Mouse (Mus musculus): ENCODE results near the gene Gm17657.
"Not testable (repeated sequence)": the region's sequence is repeated elsewhere in the genome, so short reads cannot be mapped to it uniquely, and the experiment has no call there.

Gene Gm17657

DNA sequence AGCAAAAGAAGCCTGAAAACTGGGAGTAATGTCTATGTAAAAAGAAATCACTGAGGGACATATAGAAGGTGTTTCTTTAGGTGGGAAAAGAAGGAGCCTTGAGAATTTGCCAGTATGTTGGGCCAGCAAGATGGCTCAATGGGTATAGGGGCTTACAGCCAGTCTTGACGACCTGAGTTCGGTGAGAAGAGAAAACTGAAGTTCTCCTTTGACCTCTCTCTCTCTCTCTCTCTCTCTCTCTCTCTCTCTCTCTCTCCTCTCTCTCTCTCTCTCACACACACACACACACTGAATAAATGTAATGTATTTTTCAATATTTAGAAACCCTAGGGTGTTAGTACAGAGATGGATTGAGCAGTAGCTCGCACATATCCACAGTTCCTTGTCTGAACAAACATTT, 944 bp downstream of the Gm17657 start:
- DNase-seq (ENCODE audit: low spot score in 2 of 2): no peak

DNA sequence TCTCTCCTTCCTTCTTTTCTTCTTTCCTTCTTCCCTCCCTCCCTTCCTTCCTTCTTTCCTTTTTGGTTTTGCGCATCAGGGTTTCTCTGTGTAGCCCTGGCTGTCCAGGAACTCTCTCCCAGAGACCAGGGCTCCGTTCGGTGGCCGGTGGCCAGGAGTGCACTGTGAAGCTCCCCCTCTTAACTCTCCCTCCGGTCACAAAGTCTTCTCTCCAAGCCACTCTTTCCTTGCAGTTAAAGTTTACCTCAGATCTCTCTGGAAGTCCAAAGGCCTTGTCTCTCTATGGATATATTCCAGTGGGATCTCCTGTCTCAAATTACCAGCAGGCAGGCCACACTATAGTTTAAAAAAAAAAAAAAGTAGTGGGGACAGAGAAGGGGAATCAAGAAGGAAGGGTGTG, 4.2 kb downstream of the Gm17657 start:
- DNase-seq (ENCODE audit: low spot score in 2 of 2): no peak

DNA sequence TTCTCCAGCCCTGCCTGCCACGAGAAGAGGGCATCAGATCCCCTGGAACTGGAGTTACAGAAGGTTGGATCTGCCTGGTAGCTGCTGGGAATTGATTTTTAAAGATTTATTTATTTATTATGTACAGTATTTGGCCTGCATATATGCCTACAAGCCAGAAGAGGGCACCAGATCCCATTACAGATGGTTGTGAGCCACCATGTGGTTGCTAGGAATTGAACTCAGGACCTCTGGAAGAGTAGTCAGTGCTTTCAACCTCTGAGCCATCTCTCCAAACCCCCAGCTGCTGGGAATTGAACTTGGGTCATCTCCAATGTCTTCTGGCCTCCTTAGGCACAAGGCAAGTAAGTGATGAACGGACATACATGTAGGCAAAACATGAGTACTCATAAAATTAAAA, 5.4 kb downstream of the Gm17657 start:
- DNase-seq (ENCODE audit: low spot score in 2 of 2): no peak

DNA sequence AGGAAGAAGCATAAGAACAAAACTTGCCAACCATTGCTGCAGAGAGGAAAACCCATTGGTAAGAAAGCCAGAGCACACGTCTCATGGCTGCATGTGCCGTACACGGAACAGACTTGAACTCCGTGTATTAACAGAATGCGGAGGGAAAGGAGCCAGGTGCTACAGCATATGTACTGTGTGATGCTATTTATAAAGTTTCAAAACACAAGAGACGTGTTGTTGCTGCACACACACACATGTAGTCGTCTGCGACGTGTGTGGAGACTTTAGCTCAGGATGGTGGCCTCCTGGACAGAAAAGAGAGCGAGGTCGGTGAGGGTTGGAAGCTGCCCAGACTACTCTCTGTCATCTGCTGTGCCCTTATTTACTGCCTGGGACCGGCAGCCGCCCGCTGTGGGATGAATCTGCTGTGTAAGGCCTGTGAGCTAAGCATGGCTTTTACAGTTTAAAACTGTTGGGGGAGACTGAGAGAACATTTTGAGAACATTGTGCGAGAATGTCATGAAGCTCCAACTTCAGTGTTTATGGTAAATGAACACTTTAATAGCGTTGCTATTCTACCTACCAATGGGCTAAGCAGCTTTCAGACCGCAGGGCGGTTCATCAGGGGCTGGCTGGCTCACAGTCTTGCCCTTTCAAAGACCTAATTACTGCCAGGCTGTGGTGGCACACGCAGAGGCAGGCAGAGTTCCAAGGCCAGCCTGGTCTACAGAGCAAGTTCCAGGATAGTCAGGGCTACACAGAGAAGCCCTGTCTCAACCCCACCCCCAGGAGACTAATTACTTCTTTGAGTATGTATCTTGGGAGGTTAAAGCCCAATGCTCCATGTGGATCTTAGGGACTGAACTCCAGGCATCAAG, 6.4 kb downstream of the Gm17657 start:
- no peak for DNase-seq (ENCODE audit: low spot score in 2 of 2)

DNA sequence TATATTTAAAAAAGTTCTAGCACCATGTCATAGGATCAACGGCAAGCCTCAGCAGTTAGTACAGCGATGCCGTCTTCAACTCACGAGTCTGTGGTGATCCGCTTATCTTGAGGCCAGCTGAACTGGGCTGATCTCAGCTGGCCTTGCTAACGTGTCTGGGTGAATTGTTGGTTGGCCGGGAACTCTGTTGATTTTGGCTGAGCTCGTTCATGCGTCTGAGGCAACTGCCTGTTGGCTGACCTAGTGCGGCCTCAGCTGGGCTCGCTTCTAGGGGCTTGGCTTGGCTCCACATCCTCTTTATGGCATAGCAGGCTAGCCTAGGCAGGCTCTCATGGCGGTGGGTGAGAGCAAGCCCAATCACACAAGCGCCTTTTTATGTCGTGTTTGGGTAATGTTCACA, 8.0 kb downstream of the Gm17657 start:
- peak; percentile 91 to 93 for DNase-seq (ENCODE audit: low spot score in 2 of 2)

DNA sequence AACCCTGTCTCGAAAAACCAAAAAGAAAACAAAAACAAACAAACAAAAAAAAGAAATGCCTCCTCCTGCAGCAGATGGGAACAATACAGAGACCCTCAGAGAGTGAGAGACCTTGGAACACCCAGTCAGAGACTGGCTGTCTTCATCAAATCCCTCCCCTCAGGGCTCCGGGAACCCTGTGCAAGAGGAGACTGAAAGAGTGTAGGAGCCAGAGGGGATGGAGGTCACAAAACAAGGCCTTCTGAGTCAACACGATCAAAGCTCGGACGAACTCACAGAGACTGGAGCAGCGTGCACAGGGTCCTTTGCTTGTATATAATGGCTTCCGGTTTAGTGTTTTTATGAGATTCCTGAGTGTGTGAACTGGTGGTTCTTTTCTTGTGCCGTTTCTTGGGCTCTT, 9.0 kb downstream of the Gm17657 start:
- DNase-seq (ENCODE audit: low spot score in 2 of 2): no peak

DNA sequence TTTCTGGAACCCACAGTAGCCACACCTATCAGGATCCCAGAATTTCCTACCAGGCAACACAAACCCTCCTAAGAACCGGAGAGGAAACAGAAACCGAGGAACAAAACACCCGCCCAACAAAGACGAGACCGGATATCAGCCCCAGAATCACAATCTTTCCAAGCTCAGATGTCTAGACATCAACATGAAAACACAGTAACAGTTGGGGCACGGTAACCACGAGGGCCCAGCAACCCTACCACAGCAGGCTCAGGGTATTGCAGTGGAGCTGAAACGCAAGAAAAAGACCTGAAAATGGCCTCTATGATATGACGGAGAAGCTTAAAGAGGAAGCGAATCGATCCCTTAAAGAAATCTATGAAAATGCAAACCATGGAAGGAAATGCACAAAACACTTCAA, 15.6 kb downstream of the Gm17657 start:
- no peak for DNase-seq (ENCODE audit: low spot score in 2 of 2)

DNA sequence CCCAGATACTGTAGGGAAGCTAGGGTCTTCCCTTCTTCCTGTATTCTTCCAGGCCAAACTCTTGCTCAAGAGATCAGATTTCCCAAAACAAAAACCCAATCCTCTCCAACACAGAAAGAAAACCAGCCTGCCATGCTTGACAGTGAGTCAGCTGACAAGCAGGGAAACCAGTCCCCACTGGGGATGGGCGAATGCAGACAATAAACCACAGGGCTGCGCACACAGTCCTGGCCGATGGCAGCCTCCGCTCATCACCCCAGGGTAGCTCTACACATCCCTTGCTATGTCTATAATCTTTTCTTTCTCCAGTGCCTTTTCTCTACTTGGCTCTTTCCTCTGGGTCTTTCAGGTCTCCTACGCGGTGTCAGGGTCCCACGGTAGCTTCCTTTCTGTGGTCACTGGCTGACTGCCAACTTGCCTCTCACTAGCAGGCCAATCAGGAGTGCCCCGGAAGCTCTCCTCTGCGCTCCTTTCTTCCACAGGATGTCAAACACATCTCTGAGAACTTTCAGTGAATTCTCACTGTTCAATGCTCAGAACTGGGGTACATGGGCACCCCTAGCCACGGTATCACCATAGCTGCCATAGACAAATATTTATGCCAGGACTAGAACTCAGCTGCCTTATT, 17.6 kb downstream of the Gm17657 start:
- DNase-seq (ENCODE audit: low spot score in 2 of 2): no peak

DNA sequence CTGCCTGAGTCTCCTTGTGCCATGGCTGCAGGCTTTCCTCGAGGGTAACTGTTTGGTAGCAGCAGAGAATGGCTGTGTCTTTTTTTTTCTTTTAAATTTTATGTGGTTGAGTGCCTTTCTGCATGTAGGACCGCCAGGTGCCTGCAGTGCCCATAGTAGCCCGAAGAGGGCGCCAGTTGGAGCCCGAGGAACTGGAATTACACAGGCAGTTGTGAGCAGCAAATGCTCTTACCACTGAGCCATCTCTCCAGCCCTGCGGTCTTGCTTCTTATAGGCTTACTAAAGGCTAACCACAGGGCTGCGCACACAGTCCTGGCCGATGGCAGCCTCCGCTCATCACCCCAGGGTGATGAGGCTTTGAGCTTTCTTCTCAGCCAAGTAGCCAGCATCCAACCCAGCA, 18.2 kb downstream of the Gm17657 start:
- no peak for DNase-seq (ENCODE audit: low spot score in 2 of 2)

DNA sequence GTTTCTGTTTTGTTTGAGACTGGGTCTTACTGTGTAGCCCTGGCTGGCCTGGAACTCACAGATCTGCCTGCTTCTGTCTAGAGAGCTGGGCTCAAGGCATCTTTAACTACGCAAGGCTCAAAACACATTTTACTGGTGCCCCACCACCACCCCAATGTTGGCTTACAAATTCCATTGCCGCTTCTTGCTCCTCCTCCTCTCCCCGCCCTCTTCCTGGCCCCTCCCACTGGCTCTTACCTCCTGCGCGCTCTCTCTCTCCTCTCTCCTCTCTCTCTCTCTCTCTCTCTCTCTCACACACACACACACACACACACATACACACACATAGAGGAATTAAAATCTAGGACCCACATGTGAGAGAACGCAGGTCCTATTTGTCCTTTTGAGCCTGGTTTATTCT, 18.9 kb downstream of the Gm17657 start:
- DNase-seq (ENCODE audit: low spot score in 2 of 2): no peak

DNA sequence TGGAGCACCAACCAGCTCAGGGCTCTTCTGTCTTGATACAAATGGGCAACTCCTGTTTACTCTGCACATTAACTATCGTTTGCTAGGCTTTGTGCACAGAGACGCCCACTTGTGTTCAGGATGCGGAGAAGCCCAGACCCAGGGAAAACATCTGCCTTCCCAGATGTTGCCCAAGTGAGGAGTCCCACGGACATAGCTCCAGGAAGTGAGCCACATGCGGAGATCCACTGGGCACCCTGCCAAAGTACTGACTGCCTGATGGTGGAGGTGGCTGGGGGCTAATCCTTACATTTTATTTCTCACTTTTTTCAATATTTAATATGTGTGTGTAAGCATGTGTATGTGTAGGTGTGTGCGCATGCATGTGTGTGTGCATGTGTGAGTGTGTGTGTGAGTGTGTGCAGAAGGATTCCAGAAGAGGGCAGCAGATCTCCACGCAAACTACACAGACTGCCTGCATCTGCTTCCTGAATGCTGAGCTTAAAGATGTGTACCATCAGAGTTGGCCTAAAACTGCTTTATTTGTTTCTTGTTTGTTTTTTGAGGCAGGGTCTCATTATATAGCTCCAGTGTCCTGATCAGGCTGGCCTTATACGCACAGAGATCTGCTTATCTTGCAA, 20.8 kb downstream of the Gm17657 start:
- DNase-seq (ENCODE audit: low spot score in 2 of 2): no peak

DNA sequence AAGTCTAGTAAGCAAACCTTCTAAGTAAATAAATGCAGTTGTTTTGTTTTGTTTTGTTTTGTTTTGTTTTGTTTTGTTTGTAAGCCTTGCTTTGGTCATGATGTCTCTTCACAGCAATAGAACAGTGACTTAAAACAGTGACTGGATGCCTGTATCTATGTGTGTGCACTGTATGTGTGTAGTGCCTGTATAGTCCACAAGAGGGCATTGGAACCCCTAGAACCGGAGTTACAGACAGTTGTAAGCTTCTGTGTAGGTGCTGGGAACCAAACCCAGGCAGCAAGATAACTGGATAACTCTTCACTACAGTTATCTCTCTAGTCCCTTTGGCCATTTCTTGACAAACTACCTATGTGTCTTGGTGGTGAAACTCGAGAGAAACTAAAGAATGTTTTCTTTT, 23.8 kb downstream of the Gm17657 start:
- no peak for DNase-seq (ENCODE audit: low spot score in 2 of 2)

DNA sequence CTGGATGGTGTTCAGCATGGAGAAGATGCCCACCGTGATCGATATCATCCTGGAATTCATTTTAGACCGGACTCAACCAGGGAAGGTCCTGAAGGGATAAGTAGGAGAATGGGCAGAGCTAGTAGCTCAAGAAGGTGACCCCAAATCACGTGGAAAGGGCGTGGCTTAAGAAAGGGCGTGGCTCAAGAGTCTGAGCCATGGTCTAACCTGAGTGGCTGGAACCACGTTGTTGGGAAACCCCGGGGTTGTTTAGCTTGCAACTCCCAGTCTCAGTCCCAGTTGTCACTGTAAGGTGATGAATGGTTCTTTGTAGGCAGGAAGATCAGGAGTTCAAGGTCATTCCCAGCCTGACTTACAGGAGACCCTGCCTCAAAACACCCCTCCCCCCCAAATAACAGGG, 29.7 kb downstream of the Gm17657 start:
- DNase-seq (ENCODE audit: low spot score in 2 of 2): no peak

DNA sequence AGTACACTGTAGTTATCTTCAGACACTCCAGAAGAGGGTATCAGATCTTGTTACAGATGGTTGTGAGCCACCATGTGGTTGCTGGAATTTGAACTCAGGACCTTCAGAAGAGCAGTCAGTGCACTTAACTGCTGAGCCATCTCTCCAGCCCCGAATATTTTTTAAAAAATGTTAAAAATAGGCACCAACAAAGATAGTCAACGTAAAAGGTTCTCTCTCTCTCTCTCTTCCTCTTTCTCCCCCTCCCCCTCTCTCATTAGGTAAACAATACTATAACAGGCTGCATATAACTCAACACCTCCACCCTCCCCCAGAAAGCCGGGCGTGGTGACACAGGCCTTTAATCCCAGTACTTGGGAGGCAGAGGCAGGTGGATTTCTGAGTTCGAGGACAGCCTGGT, 30.8 kb downstream of the Gm17657 start:
- not testable (repeated sequence) for DNase-seq (ENCODE audit: low spot score in 2 of 2)

DNA sequence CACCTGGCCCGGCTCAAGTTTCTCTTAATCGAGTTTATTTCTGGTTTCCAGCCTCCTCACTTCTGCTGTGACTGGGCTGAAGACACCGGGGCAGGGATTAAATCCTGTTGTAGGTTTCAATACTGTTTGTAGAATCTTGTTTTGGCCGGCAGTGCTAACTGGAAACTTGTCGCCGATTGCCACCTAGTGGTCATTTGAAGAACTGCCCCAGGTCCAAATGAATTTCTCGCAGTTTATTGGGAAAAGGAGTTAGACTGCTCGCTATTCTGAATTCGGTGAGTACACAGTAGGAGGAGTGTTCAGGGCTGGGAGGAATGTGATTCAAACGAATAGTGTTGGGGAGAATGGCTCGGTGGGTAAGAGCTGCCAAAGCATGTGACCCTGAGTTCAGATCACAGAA, 35.0 kb downstream of the Gm17657 start:
- peak; percentile 39 to 81 for DNase-seq (ENCODE audit: low spot score in 2 of 2)

DNA sequence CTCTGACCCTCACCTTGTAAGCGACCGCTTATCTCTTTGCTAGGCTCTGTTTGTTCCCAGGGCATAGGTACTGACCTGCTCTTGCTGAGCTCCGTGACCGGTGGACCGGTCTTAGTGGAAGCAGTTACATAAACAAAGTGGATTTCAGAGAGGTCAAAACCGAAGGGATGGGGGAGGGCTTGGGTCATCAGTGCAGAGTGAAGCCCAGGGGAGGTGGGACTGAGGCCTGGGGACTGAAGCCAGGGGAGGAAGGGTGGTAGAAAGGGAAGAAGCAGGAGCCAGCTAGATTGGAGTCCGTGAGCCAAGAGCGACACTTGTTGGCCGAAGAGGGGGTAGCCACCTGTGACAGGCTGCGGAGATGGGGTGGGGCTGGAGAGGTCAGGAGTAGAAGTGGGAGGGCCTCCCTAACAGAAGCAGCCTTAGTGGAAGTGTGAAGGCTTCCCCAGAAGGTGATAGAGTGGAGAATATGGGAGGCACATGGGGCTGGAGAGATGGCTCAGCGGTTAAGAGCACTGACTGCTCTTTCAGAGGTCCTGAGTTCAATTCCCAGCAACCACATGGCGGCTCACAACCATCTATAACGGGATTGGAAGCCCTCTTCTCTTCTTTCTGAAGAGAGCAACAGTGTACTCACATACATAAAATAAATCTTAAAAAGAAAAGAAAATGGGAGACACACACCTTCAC, 36.3 kb downstream of the Gm17657 start:
- DNase-seq (ENCODE audit: low spot score in 2 of 2): peak; percentile 50 to 55

DNA sequence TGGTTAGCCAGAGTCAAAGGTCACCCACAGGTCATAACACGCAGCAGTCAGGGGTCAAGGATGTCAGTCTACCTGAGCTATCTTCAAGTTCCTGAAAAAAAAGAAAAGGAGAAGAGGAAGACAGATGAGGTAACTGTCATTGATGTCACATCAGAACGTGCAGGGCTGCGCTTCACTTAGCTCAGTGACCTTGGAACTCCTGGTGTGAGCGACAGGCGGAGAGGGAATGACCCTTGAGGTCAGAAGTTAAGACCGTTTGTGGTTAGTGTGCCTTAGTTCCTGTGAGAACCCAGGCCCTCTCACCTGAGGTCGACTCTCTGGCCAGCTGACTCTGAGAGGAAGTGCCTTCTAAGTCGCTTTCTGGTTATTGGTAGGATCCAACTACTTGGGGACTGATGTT, 38.7 kb downstream of the Gm17657 start:
- DNase-seq (ENCODE audit: low spot score in 2 of 2): no peak

DNA sequence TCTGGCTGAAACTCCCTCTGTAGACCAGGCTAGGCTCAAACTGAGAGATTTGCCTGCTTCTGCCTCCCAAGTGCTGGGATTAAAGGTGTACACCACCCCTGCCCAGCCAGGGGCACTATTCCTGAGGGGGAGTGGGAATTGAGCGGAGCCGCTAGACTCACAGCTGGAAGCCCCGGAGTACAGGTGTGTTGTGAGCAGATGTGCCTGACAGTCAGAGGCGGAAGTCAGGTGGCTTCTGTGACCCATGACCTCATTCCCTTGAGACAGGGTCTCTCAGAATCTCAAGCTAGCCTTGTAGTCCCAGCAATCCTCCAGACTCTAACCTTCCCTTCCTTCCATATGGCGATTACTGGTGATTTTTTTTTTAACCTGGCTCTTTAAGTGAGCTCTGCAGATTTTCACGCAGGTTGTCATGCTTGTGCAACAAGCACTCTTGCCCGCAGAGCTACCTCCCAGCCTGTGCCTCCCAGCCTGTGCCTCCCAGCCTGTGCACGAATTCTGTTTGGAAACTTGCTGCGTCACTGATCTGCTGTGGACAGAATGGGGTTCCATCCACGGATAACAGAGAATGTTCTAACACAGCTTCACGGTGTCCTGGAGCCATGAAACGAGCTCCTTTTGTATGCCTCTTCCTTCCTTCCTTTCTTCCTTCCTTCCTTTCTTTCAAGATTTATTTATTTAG, 40.4 kb downstream of the Gm17657 start:
- no peak for DNase-seq (ENCODE audit: low spot score in 2 of 2)

DNA sequence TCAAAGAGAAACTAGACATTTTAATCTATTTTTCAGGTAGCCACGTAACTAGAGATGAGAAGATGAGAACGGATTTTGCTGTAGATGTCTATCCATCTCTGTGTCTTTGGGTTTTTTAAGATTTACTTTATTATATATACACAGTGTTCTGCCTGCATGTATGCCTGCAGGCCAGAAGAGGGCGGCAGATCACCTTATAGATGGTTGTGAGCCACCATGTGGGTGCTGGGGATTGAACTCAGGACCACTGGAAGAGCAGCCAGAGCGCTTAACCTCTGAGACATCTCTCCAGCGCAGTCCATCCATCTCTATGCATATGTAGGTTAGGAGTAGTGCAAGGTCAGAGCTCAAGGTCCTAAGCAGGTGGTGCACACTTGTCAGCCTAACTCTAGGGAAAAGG, 45.7 kb downstream of the Gm17657 start:
- no peak for DNase-seq (ENCODE audit: low spot score in 2 of 2)

DNA sequence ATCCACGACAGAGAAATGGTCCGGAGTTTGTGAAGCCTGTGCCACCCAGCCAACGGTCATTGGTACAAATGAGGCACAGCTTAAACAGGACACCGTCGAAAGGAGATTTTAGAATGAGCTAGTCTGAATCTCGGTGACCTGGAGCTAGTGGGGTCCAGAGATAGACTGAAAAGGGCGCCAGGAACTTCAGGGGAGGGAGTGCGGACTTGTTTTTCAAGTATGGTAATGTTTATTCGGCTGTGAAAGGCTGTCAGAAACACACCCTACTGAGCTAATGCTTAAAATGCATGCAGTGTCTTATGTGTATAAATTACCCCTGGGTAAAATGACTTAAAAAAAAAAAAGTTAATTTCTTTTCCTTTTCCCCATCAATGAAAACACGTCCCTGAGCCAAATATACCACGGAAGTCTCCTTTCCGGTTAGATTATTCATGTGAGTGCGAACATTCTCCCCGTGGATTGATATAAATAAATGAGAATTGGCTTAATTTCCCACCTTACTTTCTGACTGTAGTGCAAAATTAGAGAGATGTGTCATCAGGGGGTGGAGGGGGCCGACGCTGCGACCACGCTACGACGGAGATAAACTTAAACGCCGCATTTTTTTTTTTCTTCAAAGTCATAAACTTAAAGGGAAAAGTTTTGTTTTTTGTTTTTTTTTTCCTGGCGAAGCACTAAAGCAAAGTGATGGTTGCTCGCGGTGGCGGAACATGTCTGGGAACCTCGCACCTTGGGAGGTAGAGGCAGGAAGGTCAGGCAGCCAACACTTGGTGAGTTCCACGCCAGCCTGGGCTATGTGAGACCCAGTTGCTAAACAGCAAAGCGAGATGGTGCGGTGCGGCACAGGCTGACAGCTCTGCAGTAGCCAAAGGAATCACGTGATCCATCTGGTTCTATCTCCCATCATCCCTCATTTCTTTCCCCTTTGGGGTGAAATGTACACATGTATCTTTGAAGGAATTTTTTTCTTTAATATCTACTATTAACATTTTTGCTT, 46.5 kb downstream of the Gm17657 start:
- DNase-seq (ENCODE audit: low spot score in 2 of 2): peak in 1 of 2 experiments; percentile 14
